Mouse (Mus musculus) mouse embryonic stem cell (cell line): ENCODE results near the gene Tfap2c.

Experiments used
- in situ Hi-C, 2 experiments: fragments of 300-500 bp; cut with MboI; formaldehyde crosslinking; loops; 1 replicate in 1 of 2; 3 replicates in 1 of 2; pipeline ENCODE4 v1.14.3; 2019 to 2020; ENCODE audit warnings: low sequenced_read_pairs in 2 of 2, low pct_unique_long_range_greater_than_20kb in 1 of 2, mixed read lengths in 1 of 2; ENCODE audit not compliant: unreplicated experiment in 1 of 2

Gene Tfap2c

DNA sequence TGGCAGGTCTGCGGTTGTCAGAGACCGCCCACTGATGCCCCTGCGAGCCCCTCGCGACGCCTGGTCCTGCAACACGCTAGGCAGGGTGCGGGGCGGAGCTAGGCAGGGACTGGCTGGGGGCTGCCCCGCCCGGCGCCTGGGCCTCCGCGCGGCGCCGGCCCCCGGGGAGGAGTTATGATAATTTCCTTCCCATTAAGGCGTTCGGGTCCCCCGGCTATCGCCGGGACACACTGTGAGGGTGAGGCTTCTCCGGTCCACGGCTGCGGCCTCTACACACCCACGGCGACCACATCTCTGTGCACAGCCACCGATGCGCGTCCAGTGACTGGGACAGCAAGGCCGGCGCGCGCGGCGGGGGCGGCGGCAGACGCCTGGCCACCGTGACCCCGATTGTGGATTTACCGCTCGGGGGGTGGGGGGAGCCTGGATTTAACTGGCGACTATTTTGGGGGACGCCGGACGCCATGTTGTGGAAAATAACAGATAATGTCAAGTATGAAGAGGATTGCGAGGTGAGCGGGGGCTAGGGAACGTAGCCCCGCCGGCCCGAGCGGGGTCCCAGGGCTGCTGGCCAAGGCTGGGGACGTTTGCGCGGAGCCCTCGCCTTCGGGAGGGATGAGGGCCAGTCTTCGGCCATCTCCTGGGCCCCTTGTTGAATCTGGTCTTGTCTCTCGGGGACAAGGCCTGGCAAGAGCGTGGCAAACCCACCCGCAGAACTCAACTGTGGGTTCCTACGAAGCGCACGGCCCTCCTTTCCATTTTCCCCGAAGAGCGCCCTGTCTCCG, at the start of gene Tfap2c:
Gene Tfap2c, plus strand, starts transcription at position 223 of the 785 bp plus-strand sequence.
- in situ Hi-C loops = no loop called here

- in situ Hi-C loops = no loop called here
Measured at GRCm38 (mm10) chr2:172500752-172501316, 48.6 kb upstream of the Tfap2c start.

GRCm38 (mm10) chr2:172501341-172501740, 48.1 kb upstream of the Tfap2c start:
- in situ Hi-C loops = no loop called here

DNA sequence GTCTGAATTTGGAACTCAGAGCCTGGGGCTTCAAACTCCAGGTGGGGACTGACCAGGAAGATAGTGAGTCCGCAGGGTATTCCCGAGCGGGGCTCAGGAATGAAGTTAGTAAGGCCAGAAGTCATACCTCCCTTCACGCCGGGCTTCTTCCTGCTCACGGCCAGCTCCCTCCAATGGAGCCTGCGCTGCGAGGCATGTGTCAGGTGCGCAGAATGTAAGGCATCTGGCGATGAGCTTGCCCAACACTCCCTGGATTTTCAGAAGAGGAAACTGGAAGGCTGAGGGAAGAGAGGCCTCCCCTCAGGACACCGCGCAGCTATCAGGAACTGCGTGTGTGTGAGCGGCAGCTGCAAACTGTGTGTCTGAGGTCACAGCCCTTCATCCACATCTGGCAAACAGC, 47.2 kb upstream of the Tfap2c start:
- in situ Hi-C loops = no loop called here

DNA sequence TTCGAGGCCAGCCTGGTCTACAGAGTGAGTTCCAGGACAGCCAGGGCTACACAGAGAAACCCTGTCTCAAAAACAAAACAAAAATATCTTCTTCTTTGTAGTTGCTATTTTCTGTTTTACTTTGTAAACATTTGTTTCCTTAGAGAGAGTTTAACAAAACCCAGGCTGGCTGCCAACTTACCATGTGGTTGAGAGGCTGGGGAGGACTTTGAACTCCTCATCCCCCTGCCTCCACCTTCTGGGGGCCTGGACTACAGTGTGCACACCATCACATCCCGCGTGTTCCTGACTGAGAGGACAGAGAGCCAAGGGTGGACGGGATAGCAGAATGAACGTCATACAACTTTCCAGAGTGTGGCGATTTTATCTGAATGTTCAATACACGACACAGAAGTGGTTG, 43.3 kb upstream of the Tfap2c start:
- in situ Hi-C loops = no loop called here

DNA sequence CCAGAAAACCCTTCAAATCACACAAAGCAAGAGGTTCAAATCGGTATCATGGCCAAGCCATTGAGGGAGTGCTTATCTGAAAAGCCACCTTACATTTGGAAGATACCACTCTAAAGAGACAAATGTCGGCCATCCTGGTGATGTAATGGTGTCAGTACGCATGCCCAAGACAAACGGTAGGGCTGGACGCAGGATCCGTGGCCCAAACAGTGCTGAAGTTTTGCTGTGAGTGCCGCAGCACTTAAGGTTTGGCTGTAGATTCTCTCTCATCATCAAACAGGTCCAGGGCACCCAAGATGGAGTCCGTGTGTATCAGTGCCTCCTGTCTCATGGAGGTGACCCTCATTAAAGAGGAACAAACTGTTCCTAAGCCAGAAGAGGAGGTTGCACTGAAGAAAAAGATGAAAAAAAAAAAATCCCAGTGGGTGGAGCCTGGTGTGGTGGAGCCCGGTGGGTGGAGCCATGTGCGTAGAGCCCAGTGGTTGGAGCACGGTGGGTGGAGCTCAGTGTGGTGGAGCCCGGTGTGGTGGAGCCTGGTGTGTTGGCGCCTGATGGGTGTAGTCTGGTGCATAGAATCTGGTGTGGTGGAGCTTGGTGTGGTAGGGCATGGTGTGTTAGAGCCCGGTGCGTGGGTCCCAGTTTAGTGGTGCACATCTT, 39.2 kb upstream of the Tfap2c start:
- in situ Hi-C loops = no loop called here

DNA sequence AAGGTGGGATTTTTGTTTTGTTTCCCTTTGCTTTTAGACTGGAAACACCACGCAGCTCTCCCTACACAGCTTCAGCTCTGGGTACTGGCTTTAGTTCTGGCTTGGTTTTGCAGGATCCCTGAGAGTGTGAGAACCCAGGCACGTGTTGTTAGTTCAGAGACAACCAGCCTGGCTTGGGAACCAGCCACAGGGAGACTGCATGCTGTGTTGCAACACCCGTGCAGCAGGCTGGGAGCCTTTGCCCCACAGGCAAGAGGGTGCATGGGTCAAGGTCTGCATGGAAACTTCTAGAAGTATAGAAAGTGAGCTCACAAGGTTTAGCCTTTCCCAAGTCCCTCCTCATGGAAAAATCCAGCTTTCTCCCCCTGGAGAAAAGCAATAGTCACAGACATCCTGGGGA, 38.5 kb upstream of the Tfap2c start:
- in situ Hi-C loops = no loop called here

DNA sequence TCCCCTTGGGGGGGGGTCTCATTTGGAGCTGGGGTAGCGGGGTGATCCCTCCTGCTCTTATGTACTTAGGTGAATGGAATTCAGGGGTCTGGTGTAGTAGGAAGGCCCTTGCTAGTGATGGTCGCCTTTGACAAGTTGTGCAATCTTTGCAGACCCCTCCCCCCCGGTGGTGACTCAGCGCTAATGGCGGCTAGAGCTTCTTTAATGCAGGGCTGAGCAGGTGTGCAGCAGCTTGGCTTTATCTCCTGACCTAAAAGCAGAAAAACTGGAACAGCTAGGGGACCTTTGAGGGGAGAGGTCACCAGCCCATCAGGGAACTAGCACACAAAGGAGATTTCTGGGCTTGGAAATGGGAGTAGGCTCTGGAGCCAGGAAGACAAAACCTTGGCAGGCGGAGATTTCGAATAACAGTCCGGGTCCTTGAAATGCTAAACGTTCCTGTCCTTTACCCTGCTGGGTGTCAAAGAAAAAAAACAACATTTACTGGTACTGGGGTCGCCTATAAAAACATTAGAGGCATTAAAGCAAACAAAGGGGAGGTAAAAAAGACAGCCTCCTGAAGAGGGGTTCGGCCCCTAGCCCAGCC, 32.9 kb upstream of the Tfap2c start:
- in situ Hi-C loops = no loop called here

- in situ Hi-C loops = no loop called here
Measured at GRCm38 (mm10) chr2:172520616-172521371, 28.6 kb upstream of the Tfap2c start.

DNA sequence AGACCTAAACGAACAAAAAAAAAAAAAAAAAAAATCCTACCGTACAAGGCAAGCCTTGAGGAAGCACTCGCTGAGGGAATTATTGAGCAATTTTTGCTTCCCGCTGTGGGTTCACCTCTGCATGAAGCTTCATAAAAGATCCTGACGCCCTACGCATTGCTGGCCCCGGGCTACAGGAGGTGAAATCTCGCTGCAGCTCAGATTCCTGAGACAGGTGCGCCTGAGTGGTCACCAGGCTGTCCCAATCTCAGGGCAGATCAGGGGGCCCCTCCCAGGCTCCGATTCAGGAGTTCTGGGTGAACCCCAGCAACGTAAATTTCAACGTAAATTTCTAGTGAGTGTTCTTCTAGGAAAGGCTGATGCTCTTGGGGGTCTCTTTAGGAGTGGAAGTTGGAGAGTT, 26.9 kb upstream of the Tfap2c start:
- in situ Hi-C loops = no loop called here

- in situ Hi-C loops = no loop called here
Measured at GRCm38 (mm10) chr2:172527175-172527574, 22.2 kb upstream of the Tfap2c start.

DNA sequence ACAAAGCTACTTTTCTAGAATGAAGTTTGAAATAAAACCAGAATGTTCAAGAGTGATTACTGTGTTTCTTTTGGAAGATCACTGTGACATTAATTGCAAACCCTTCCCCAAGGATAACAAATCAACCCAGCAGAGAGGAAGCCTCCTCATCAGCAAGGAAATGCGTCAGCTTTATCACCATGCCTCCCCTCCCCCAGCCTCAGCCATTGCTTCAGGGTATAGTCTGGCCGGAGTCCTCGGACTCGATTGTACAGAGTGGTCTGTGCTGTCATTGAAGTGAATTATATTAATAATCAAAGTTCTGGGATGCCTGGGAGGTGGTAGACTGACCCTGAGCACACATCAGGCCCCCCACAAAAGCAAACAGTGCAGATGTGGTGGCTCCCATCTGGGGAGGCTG, 5.4 kb upstream of the Tfap2c start:
- in situ Hi-C loops = no loop called here

DNA sequence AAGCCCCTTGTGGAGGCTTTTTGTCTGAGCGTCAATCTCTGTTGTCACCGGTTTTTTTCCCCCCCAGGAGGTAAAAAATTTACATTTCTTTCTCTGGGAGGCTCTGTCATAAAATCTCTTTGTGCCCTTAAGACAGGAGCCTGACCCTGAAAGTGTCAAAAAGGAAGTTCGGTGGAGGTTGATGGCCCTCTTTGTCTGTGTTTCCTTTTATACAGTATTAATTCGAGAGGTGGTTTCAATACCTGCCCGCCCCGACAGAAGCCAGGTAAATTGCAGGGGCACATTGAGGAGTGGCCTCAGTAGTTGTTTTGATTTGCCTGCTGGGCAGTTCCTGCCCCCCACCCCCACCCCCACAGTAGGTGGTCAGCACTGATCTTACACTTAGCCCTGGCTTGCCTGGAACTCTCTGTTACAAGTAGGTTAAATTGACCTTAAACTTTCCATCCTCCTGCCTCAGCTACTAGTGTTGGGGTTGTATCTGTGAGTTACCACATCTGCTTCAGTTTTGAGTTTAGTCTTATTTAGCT, 4.7 kb upstream of the Tfap2c start:
- in situ Hi-C loops = no loop called here

DNA sequence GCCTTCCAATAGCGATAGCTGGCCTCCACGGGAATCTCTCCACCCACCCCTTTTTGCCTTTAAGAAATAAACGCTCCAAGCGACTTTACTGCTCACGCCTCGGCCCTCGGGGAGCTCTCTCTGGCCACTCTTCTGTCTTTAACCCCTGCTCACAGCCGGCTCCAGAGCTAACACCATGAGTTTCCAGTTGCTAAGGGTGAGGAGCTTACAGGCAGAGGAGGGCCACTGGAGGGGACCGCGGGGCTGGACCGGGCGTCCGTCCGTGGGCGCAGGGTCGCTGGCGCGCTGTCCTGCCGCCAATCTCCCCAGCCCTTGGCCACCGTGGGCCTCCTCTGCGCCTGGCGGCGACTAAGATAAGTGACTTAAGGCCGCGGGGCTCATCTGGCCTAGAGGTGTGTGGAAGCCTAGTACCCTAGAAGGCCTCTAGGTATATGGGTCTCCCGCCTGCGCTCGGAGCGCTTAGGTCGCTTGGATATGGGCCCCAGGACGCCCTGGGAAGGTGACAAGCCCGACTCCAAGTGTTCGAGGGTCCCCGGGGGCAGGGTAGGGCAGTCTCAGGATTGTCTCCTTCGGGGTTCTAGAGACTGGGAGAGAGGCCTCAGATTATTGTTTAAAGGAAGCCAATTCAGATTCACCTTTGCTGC, 3.7 kb upstream of the Tfap2c start:
- in situ Hi-C loops = no loop called here

DNA sequence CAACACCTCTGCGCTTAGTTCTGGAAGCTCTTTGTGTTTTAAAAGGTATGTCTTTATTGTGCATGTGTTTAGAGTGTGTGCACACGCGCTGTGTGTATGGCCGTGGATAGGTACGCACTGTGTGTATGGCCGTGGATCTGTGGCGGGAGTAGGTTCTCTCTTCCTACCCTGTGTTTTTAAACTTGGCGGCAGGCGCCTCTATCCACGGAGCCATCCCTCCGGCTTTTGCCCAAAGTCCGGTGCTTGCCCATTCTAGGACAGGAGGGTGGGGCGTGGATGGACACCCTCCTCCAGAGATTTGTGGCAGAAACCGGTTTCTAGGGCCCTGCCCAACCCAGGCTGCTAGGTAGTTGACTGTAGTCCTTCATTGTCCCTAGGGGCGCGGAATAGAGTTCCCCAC, 2.8 kb upstream of the Tfap2c start:
- in situ Hi-C loops = no loop called here

GRCm38 (mm10) chr2:172547116-172547515, 2.3 kb upstream of the Tfap2c start:
- in situ Hi-C loops = no loop called here

- in situ Hi-C loops = no loop called here
Measured at GRCm38 (mm10) chr2:172547807-172548586, 1.4 kb upstream of the Tfap2c start.
